Mouse (Mus musculus) gastrocnemius, postnatal 14 days (tissue): ENCODE measurements around the gene Etv3. TPM values are rescaled to one million over a fixed set of nuclear protein-coding genes. Genes with fewer than 3 reads are reported as not detected.
"Not testable (repeated sequence)": the region's sequence is repeated elsewhere in the genome, so short reads cannot be mapped to it uniquely, and the experiment has no call there.

Source experiments
- DNase-seq: peaks from one replicate; pipeline ENCODE4 v3.0.0; 2021; ENCODE audit warnings: mixed read lengths
- intact Hi-C: fragments of 180-260 bp; cut with DNase I; formaldehyde crosslinking; loops from one replicate; pipeline ENCODE4 v1.15.1; 2025; ENCODE audit warnings: low total_unique reads
- total RNA-seq, 2 experiments: library from RNA; stranded (reverse); gene quantifications; 2 replicates each; pipeline ENCODE4 v1.2.3; 2021

The Etv3 gene
- total RNA-seq, 2 experiments from 2014 or later = 9.5 to 9.8 TPM

GRCm38 (mm10) chr3:87549908-87550307 lies 24.7 kb downstream of the Etv3 start:
- intact Hi-C loops = no loop called here
- no peak for DNase-seq

- intact Hi-C loops = no loop called here
- DNase-seq = no peak
These were observed 27.1 kb downstream of the Etv3 start for GRCm38 (mm10) chr3:87552327-87552726.

GRCm38 (mm10) chr3:87553196-87553935 lies 28.2 kb downstream of the Etv3 start:
- intact Hi-C loops = no loop called here

GRCm38 (mm10) chr3:87554859-87555258 lies 29.7 kb downstream of the Etv3 start:
- intact Hi-C loops, DNase-seq: not testable (repeated sequence)

More at GRCm38 (mm10) chr3:87553196-87553935, 28.2 kb downstream of the Etv3 start:
- no peak for DNase-seq

- intact Hi-C loops = no loop called here
- no peak for DNase-seq
These were observed 30.9 kb downstream of the Etv3 start for GRCm38 (mm10) chr3:87556109-87556531.

- intact Hi-C loops = no loop called here
- DNase-seq = no peak
These were observed 31.6 kb downstream of the Etv3 start for GRCm38 (mm10) chr3:87556668-87557278.

GRCm38 (mm10) chr3:87560156-87560555 lies 34.9 kb downstream of the Etv3 start:
- no peak for DNase-seq
- intact Hi-C loops = loop anchor here (10.0 kb wide), 1 partner anchor 145 kb away; no protein-coding TSS in a partner anchor

GRCm38 (mm10) chr3:87561434-87561833 lies 36.2 kb downstream of the Etv3 start:
- intact Hi-C loops = loop anchor here (10.0 kb wide), 1 partner anchor 147 kb away; no protein-coding TSS in a partner anchor
- no peak for DNase-seq

- intact Hi-C loops = loop anchor here (1.0 to 10.0 kb wide), 2 partner anchors 54 to 148 kb away; no protein-coding TSS in a partner anchor
- peak; percentile 73 for DNase-seq
These were observed 37.2 kb downstream of the Etv3 start for GRCm38 (mm10) chr3:87562370-87562769.

- intact Hi-C loops = loop anchor here (10.0 kb wide), 1 partner anchor 149 kb away; no protein-coding TSS in a partner anchor
- no peak for DNase-seq
These were observed 38.3 kb downstream of the Etv3 start for GRCm38 (mm10) chr3:87563466-87563865.

GRCm38 (mm10) chr3:87565623-87566022 lies 40.4 kb downstream of the Etv3 start:
- intact Hi-C loops = loop anchor here (10.0 kb wide), 1 partner anchor 151 kb away; no protein-coding TSS in a partner anchor
- no peak for DNase-seq

GRCm38 (mm10) chr3:87566066-87566465 lies 40.9 kb downstream of the Etv3 start:
- intact Hi-C loops = loop anchor here (10.0 kb wide), 1 partner anchor 151 kb away; no protein-coding TSS in a partner anchor
- DNase-seq = peak; percentile 69

GRCm38 (mm10) chr3:87567497-87567896 lies 42.3 kb downstream of the Etv3 start:
- intact Hi-C loops = loop anchor here (10.0 kb wide), 1 partner anchor 153 kb away; no protein-coding TSS in a partner anchor
- DNase-seq = no peak

- DNase-seq = no peak
- intact Hi-C loops = loop anchor here (10.0 kb wide), 1 partner anchor 154 kb away; no protein-coding TSS in a partner anchor
These were observed 43.5 kb downstream of the Etv3 start for GRCm38 (mm10) chr3:87568681-87569080.

- DNase-seq = no peak
These were observed 50.6 kb downstream of the Etv3 start for GRCm38 (mm10) chr3:87575766-87576165.

GRCm38 (mm10) chr3:87582259-87582658 lies 57.1 kb downstream of the Etv3 start:
- intact Hi-C loops = no loop called here
- no peak for DNase-seq

More at GRCm38 (mm10) chr3:87575766-87576165, 50.6 kb downstream of the Etv3 start:
- intact Hi-C loops = no loop called here
